Mouse (Mus musculus) stomach, postnatal 0 days (tissue): ENCODE measurements around the gene Khdrbs2.

Source experiments
- CTCF ChIP-seq: IDR thresholded peaks from 2 replicates; pipeline ENCODE4 v1.5.1; 2016; ENCODE audit warnings: antibody characterized with exemption, low read depth, mild to moderate bottlenecking, moderate library complexity
- EP300 ChIP-seq: optimal IDR thresholded peaks from 2 replicates; pipeline ENCODE3; 2016; ENCODE audit warnings: antibody characterized with exemption

GRCm38 (mm10) chr1:32487944-32488343 is 315.4 kb downstream of the Khdrbs2 start:
- TF ChIP-seq CTCF (no peak), EP300 (no peak)
